Mouse (Mus musculus) midbrain, embryonic 15.5 days (tissue): Measurements from ENCODE around the gene Zbtb49. TPM values are rescaled to one million over a fixed set of nuclear protein-coding genes. Genes with fewer than 3 reads are reported as not detected.

Experiments
- ATAC-seq: fragments of 200-750 bp; cut with Nextera tagmentation; replicated peaks from 2 replicates; pipeline ENCODE4 v1.8.0; 2017; ENCODE audit warnings: moderate TSS enrichment
- H3K27ac ChIP-seq: fragments of 300-500 bp; sonication (generic); 2 replicates; pipeline ENCODE4 v1.5.1; 2015; ENCODE audit warnings: mild to moderate bottlenecking, inconsistent platforms
- H3K27me3 ChIP-seq: fragments of 300-500 bp; sonication (generic); replicated peaks from 2 replicates; pipeline ENCODE4 v1.6.1; 2015; ENCODE audit warnings: inconsistent platforms
- H3K36me3 ChIP-seq: fragments of 300-500 bp; sonication (generic); replicated peaks from 2 replicates; pipeline ENCODE4 v1.6.1; 2015; ENCODE audit warnings: inconsistent platforms
- H3K4me1 ChIP-seq: fragments of 300-500 bp; sonication (generic); 2 replicates; pipeline ENCODE4 v1.6.1; 2015; ENCODE audit warnings: inconsistent platforms
- H3K4me2 ChIP-seq: fragments of 300-500 bp; sonication (generic); 2 replicates; pipeline ENCODE4 v1.6.1; 2015; ENCODE audit warnings: inconsistent platforms, mild to moderate bottlenecking, moderate library complexity
- H3K4me3 ChIP-seq: fragments of 300-500 bp; sonication (generic); 2 replicates; pipeline ENCODE4 v1.5.1; 2015; ENCODE audit warnings: mild to moderate bottlenecking, inconsistent platforms
- H3K9ac ChIP-seq: fragments of 300-500 bp; sonication (generic); 2 replicates; pipeline ENCODE4 v1.6.1; 2015; ENCODE audit warnings: mild to moderate bottlenecking, inconsistent platforms
- H3K9me3 ChIP-seq: fragments of 300-500 bp; sonication (generic); 2 replicates; pipeline ENCODE4 v1.6.1; 2016; ENCODE audit warnings: inconsistent platforms
- WGBS: fragments of 180-500 bp; shearing (Covaris S2); methylation state at CpG from one replicate; pipeline ENCODE4 v1.1.7; 2015; ENCODE audit warnings: mixed read lengths; 5-methylcytosine and 5-hydroxymethylcytosine counted together
- polyA plus RNA-seq: library from polyadenylated mRNA; unstranded; fragments of >200 nt; fragmentation: Nextera tagmentation; extraction: Ambion mirVana; gene quantifications from 2 replicates; pipeline ENCODE4 v1.2.1, GENCODE M21; 2015

Gene Zbtb49
- polyA plus RNA-seq, 1 experiment from 2014 or later = 24.9 TPM

- Histone ChIP-seq H3K36me3 (peaks cover 17% of the 10 kb centered on the region), H3K27me3 (no peaks in the 10 kb centered on the region), H3K4me2 (no peak overlapping the region), H3K4me1 (no peaks in the 10 kb centered on the region), H3K9ac (no peak overlapping the region), H3K27ac (no peak overlapping the region), H3K4me3 (no peak overlapping the region), H3K9me3 (no peaks in the 10 kb centered on the region; the same call in 1 of the 2 replicates)
- WGBS = 97% methylated on average over 2 of the region's 2 CpGs
- no peak for ATAC-seq
These were observed 16.4 kb upstream of the Zbtb49 start for GRCm38 (mm10) chr5:38236627-38237026.

- Histone ChIP-seq H3K27me3 (no peaks in the 10 kb centered on the region), H3K27ac (no peak overlapping the region), H3K4me2 (no peak overlapping the region), H3K4me1 (no peaks in the 10 kb centered on the region), H3K36me3 (peaks cover 28% of the 10 kb centered on the region), H3K4me3 (no peak overlapping the region), H3K9ac (no peak overlapping the region), H3K9me3 (no peaks in the 10 kb centered on the region; the same call in 1 of the 2 replicates)
- WGBS = 70% methylated on average over 4 of the region's 4 CpGs
- 0 out of 2 replicates have a peak, but pooled peaks have one; percentile 17 for ATAC-seq
These were observed 15.2 kb upstream of the Zbtb49 start for GRCm38 (mm10) chr5:38235422-38235821.

- H3K27me3 ChIP-seq = no peaks in the 10 kb centered on the region
- H3K4me3 ChIP-seq = peak overlapping the region; percentile 95
- peak; percentile 90 for ATAC-seq
- H3K4me2 ChIP-seq = peak overlapping the region; percentile 83
- H3K4me1 ChIP-seq = peaks cover 24% of the 10 kb centered on the region
- peak overlapping the region; percentile 89 for H3K9ac ChIP-seq
- H3K27ac ChIP-seq = peak overlapping the region; percentile 84
- H3K36me3 ChIP-seq = 0 out of 2 replicates have a peak, but pooled peaks cover 3% of the 10 kb centered on the region
- H3K9me3 ChIP-seq = no peaks in the 10 kb centered on the region
- WGBS = under 1% methylated on average over 35 of the region's 35 CpGs
These were observed 418 bp downstream of the Zbtb49 start for GRCm38 (mm10) chr5:38219771-38220307.

GRCm38 (mm10) chr5:38213009-38213408 lies 7.2 kb downstream of the Zbtb49 start:
- H3K27me3 ChIP-seq = no peaks in the 10 kb centered on the region
- H3K27ac ChIP-seq = no peak overlapping the region
- ATAC-seq = no peak
- H3K9ac ChIP-seq = no peak overlapping the region
- H3K4me3 ChIP-seq = no peak overlapping the region
- no peak overlapping the region for H3K4me2 ChIP-seq
- peaks cover 52% of the 10 kb centered on the region for H3K36me3 ChIP-seq
- H3K9me3 ChIP-seq = no peaks in the 10 kb centered on the region
- WGBS = 92% methylated on average over 6 of the region's 6 CpGs
- no peaks in the 10 kb centered on the region for H3K4me1 ChIP-seq

- Histone ChIP-seq H3K36me3 (peaks cover 52% of the 10 kb centered on the region), H3K27ac (no peak overlapping the region), H3K27me3 (no peaks in the 10 kb centered on the region), H3K9ac (no peak overlapping the region), H3K4me2 (no peak overlapping the region), H3K4me3 (no peak overlapping the region), H3K4me1 (no peaks in the 10 kb centered on the region), H3K9me3 (no peaks in the 10 kb centered on the region)
- ATAC-seq = no peak
- WGBS = 86% methylated on average over 8 of the region's 8 CpGs
These were observed 8.6 kb downstream of the Zbtb49 start for GRCm38 (mm10) chr5:38211691-38212090.

GRCm38 (mm10) chr5:38208985-38209384 lies 11.3 kb downstream of the Zbtb49 start:
- Histone ChIP-seq H3K4me3 (no peak overlapping the region), H3K9me3 (no peaks in the 10 kb centered on the region), H3K36me3 (peaks cover 43% of the 10 kb centered on the region), H3K27ac (no peak overlapping the region), H3K4me1 (no peaks in the 10 kb centered on the region), H3K27me3 (no peaks in the 10 kb centered on the region), H3K9ac (no peak overlapping the region), H3K4me2 (no peak overlapping the region)
- 77% methylated on average over 8 of the region's 8 CpGs for WGBS
- ATAC-seq = no peak

GRCm38 (mm10) chr5:38205303-38205726 lies 14.9 kb downstream of the Zbtb49 start:
- 82% methylated on average over 7 of the region's 7 CpGs for WGBS
- no peak overlapping the region for H3K27ac ChIP-seq
- peak; percentile 57; the same call in 1 of the 2 replicates for ATAC-seq
- no peaks in the 10 kb centered on the region for H3K27me3 ChIP-seq
- no peaks in the 10 kb centered on the region for H3K9me3 ChIP-seq
- H3K9ac ChIP-seq = no peak overlapping the region
- H3K36me3 ChIP-seq = peaks cover 45% of the 10 kb centered on the region
- H3K4me2 ChIP-seq = no peak overlapping the region
- H3K4me3 ChIP-seq = no peak overlapping the region
- H3K4me1 ChIP-seq = no peaks in the 10 kb centered on the region

GRCm38 (mm10) chr5:38199686-38200085 lies 20.6 kb downstream of the Zbtb49 start:
- Histone ChIP-seq H3K36me3 (peaks cover 41% of the 10 kb centered on the region), H3K4me1 (peaks cover 7% of the 10 kb centered on the region), H3K4me3 (no peak overlapping the region), H3K27ac (no peak overlapping the region), H3K27me3 (no peaks in the 10 kb centered on the region), H3K4me2 (no peak overlapping the region), H3K9me3 (no peaks in the 10 kb centered on the region), H3K9ac (no peak overlapping the region)
- WGBS = 98% methylated on average over 2 of the region's 2 CpGs
- no peak for ATAC-seq

- ATAC-seq = peak; percentile 77
- Histone ChIP-seq H3K4me1 (peaks cover 10% of the 10 kb centered on the region), H3K27me3 (no peaks in the 10 kb centered on the region), H3K9me3 (no peaks in the 10 kb centered on the region), H3K9ac (no peak overlapping the region), H3K4me2 (no peak overlapping the region), H3K4me3 (no peak overlapping the region), H3K27ac (no peak overlapping the region), H3K36me3 (peaks cover 30% of the 10 kb centered on the region)
- 22% methylated on average over 7 of the region's 7 CpGs for WGBS
These were observed 22.8 kb downstream of the Zbtb49 start for GRCm38 (mm10) chr5:38197482-38197823.

- Histone ChIP-seq H3K27me3 (no peaks in the 10 kb centered on the region), H3K27ac (no peak overlapping the region)
- 73% methylated on average over 5 of the region's 5 CpGs for WGBS
These were observed 23.3 kb downstream of the Zbtb49 start for GRCm38 (mm10) chr5:38196821-38197481.

GRCm38 (mm10) chr5:38195941-38196340 lies 24.3 kb downstream of the Zbtb49 start:
- H3K27me3 ChIP-seq = no peaks in the 10 kb centered on the region
- H3K27ac ChIP-seq = no peak overlapping the region
- H3K4me2 ChIP-seq = no peak overlapping the region
- H3K9ac ChIP-seq = no peak overlapping the region
- H3K36me3 ChIP-seq = peaks cover 15% of the 10 kb centered on the region; the same call in 1 of the 2 replicates
- no peak overlapping the region for H3K4me3 ChIP-seq
- peaks cover 10% of the 10 kb centered on the region for H3K4me1 ChIP-seq
- no peaks in the 10 kb centered on the region for H3K9me3 ChIP-seq
- no peak for ATAC-seq

More at GRCm38 (mm10) chr5:38196821-38197481, 23.3 kb downstream of the Zbtb49 start:
- Histone ChIP-seq H3K4me3 (no peak overlapping the region), H3K9me3 (no peaks in the 10 kb centered on the region), H3K4me2 (no peak overlapping the region), H3K36me3 (peaks cover 25% of the 10 kb centered on the region), H3K9ac (no peak overlapping the region), H3K4me1 (peaks cover 10% of the 10 kb centered on the region)
- ATAC-seq = peak; percentile 10; the same call in 1 of the 2 replicates

- WGBS = 0% methylated on average over 2 of the region's 2 CpGs
- no peak overlapping the region for H3K27ac ChIP-seq
- peaks cover 10% of the 10 kb centered on the region for H3K4me1 ChIP-seq
- no peaks in the 10 kb centered on the region for H3K9me3 ChIP-seq
- H3K9ac ChIP-seq = no peak overlapping the region
- H3K4me2 ChIP-seq = no peak overlapping the region
- H3K4me3 ChIP-seq = no peak overlapping the region
- peaks cover 8% of the 10 kb centered on the region; the same call in 1 of the 2 replicates for H3K36me3 ChIP-seq
- peak; percentile 33 for ATAC-seq
- H3K27me3 ChIP-seq = no peaks in the 10 kb centered on the region
These were observed 25.3 kb downstream of the Zbtb49 start for GRCm38 (mm10) chr5:38194946-38195345.

GRCm38 (mm10) chr5:38190907-38191306 lies 29.4 kb downstream of the Zbtb49 start:
- 92% methylated on average over 3 of the region's 3 CpGs for WGBS
- H3K4me1 ChIP-seq = peaks cover 10% of the 10 kb centered on the region
- no peak for ATAC-seq
- H3K9me3 ChIP-seq = no peaks in the 10 kb centered on the region
- no peaks in the 10 kb centered on the region for H3K36me3 ChIP-seq
- no peak overlapping the region for H3K4me3 ChIP-seq
- H3K4me2 ChIP-seq = no peak overlapping the region
- no peak overlapping the region for H3K9ac ChIP-seq
- no peaks in the 10 kb centered on the region for H3K27me3 ChIP-seq
- no peak overlapping the region for H3K27ac ChIP-seq
